Mouse (Mus musculus): ENCODE data around the gene Mtcl1. TPM values are rescaled to one million over a fixed set of nuclear protein-coding genes. Genes with fewer than 3 reads are reported as not detected.

The Mtcl1 gene
- 40.0 and 47.3 TPM in 2 replicates for polyA plus RNA-seq (2014; fragmentation: Nextera tagmentation; extraction: Ambion mirVana)

DNA sequence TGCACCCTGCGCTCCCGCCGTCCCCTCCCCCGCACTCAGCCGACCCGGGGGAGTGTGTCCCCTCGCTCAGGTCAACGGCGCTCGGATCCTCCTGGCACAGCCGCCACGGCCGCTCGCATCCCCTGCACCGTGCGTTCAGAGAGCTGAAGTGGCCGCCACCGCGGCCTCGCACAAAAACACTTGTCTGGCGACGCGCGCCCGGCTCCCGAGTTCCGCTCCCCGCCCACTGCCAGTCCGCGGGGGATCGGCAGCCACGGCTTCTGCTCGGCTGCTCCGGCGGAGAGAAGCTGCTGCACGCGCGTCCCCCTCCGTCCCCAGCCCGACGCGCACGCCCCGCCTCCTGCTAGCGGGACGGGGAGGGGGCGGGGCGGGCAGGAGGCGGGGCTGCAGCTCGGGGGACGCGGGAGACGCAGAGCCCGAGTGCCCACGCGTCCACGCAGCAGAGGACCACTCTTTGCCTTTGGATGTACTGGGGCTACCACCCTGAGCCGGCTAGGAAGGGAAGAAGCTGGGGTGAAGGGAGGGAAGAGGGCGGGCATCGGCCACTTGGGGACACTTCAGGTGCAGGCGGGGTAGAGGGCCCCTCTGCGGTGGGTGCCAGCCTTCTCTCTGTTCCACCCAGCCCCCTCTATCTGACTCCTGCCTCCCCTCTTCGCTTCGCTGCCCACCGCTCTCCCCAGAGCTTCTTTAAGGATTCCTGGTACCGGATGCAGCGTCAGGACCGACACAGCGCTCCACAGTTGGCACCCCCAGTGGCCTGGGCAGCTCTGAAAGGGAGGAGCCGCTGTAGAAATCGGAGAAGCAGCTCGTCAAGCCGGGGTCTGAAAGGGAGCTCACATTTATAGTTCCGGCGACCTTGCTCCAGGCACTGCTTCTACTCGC lies at the start of gene Mtcl1:
Gene Mtcl1, minus strand, starts transcription at position 291 of the 882 bp plus-strand sequence.
- ATAC-seq (replicated peaks; ENCODE audit: low FRiP score) (peak; percentile 87), DNase-seq (ENCODE audit: low spot score) (peak; percentile 94)
- H3K4me2 ChIP-seq (ENCODE audit: low read depth, low read length, severe bottlenecking) = peak within 1 kb of the TSS; percentile 84
- peak within 1 kb of the TSS; percentile 93 for H3K4me3 ChIP-seq (ENCODE audit: low read depth, low read length)
- H3K4me1 ChIP-seq (replicated peaks; ENCODE audit: control insufficient read depth, insufficient read depth, low read length) = peaks cover 20% of the 10 kb centered on the region
- WGBS = under 1% methylated on average over 69 of the region's 76 CpGs
- peaks cover 6% of the 10 kb centered on the region; the same call in 1 of the 2 replicates for H3K27me3 ChIP-seq (ENCODE audit: control insufficient read depth, insufficient read depth, low read length)
- H3K9ac ChIP-seq (ENCODE audit: low read length) = peak within 1 kb of the TSS; percentile 94
- peak within 1 kb of the TSS; percentile 87 for H3K27ac ChIP-seq (ENCODE audit: low read depth, low read length)
- H3K36me3 ChIP-seq (ENCODE audit: control insufficient read depth, insufficient read depth, low read length) = no peaks in the 10 kb centered on the region
- H3K9me3 ChIP-seq (ENCODE audit: control insufficient read depth, low read length) = no peaks in the 10 kb centered on the region

DNA sequence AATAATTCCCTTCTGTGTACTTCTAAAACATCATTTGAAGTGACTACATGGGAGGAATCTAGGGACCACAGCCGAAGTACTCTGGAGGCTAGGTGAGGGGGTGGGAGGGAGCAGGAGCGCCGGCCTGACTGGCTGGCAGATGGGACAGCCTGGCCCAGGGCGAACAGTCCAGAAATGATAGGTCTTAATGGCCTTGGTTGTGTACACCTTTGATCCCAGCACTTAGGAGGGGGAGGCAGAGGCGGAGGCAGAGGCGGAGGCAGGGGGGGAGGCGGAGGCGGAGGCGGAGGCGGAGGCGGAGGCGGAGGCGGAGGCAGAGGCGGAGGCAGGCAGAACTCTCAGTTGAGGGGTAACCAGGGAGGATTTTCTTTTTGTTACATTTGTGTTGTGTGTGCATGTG lies 49.0 kb upstream of the Mtcl1 start:
- peaks cover 2% of the 10 kb centered on the region; the same call in 1 of the 2 replicates for H3K36me3 ChIP-seq (ENCODE audit: control insufficient read depth, insufficient read depth, low read length)

DNA sequence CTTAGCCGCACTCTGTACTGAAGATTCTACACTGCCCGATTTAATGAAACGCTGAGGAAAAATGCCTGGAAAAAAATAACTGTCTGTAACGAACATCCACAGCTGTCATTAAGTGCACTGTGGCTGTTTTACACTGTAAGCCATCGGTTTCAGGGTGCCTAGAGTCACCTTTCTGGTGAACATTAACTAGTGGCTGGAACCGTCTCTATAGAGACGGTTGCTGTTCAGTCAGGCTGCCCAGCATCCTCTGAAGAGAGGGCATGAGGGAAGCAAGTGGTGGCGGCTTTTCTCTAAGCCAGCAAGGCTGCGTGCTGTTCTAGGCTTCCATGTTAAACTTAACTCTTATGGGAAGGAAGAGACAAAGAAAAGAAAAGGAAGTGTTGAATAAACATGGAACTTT lies 47.0 kb upstream of the Mtcl1 start:
- DNase-seq (ENCODE audit: low spot score) = no peak
- no peaks in the 10 kb centered on the region for H3K27me3 ChIP-seq (ENCODE audit: control insufficient read depth, insufficient read depth, low read length)
- H3K9me3 ChIP-seq (ENCODE audit: control insufficient read depth, low read length) = no peaks in the 10 kb centered on the region

More for the DNA sequence above, 49.0 kb upstream of the Mtcl1 start:
- Histone ChIP-seq H3K27ac (ENCODE audit: low read depth, low read length) (no peak overlapping the region), H3K9me3 (ENCODE audit: control insufficient read depth, low read length) (no peaks in the 10 kb centered on the region), H3K9ac (ENCODE audit: low read length) (no peak overlapping the region), H3K4me3 (ENCODE audit: low read depth, low read length) (no peak overlapping the region), H3K4me1 (replicated peaks; ENCODE audit: control insufficient read depth, insufficient read depth, low read length) (no peaks in the 10 kb centered on the region), H3K4me2 (ENCODE audit: low read depth, low read length, severe bottlenecking) (no peak overlapping the region), H3K27me3 (ENCODE audit: control insufficient read depth, insufficient read depth, low read length) (no peaks in the 10 kb centered on the region)
- DNase-seq (ENCODE audit: low spot score) = no peak
- no peak for ATAC-seq (replicated peaks; ENCODE audit: low FRiP score)
- WGBS = 94% methylated on average over 14 of the region's 14 CpGs

DNA sequence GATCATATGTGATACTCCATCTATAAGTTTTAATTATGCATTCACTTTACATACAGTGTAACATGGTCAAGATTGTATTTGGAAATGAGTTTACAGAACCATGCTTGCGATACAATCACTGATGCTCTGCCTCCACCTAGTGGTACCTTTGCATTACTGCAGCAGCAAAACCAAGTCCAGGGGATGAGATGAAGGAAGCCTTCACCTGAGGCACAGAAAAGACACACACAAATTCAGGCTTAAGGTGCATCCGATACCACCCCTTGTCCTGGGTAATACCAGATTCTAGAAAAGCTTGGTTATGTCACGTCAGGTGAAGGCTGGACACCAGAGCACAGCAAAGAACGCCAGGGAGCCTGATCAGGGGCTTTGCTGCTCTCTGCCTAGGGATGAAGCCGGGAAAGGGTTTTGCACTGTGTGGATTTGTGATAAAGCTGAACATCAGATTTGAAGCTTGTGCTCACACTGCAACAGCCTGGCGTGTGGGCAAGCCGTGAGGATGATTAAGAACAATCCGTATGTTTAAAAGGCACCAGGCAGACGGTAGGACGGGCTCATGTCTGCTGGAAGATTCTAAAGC lies 40.6 kb upstream of the Mtcl1 start:
- ATAC-seq (replicated peaks; ENCODE audit: low FRiP score) (peak; percentile 55; the same call in 1 of the 2 replicates), DNase-seq (ENCODE audit: low spot score) (peak; percentile 65)
- no peaks in the 10 kb centered on the region for H3K9me3 ChIP-seq (ENCODE audit: control insufficient read depth, low read length)
- no peak overlapping the region for H3K4me3 ChIP-seq (ENCODE audit: low read depth, low read length)
- peaks cover 2% of the 10 kb centered on the region; the same call in 1 of the 2 replicates for H3K36me3 ChIP-seq (ENCODE audit: control insufficient read depth, insufficient read depth, low read length)
- no peaks in the 10 kb centered on the region for H3K27me3 ChIP-seq (ENCODE audit: control insufficient read depth, insufficient read depth, low read length)
- WGBS = 45% methylated on average over 10 of the region's 10 CpGs
- no peak overlapping the region for H3K4me2 ChIP-seq (ENCODE audit: low read depth, low read length, severe bottlenecking)
- no peaks in the 10 kb centered on the region for H3K4me1 ChIP-seq (replicated peaks; ENCODE audit: control insufficient read depth, insufficient read depth, low read length)
- no peak overlapping the region for H3K9ac ChIP-seq (ENCODE audit: low read length)
- H3K27ac ChIP-seq (ENCODE audit: low read depth, low read length) = no peak overlapping the region

More for the DNA sequence above, 47.0 kb upstream of the Mtcl1 start:
- Histone ChIP-seq H3K4me2 (ENCODE audit: low read depth, low read length, severe bottlenecking) (no peak overlapping the region), H3K9ac (ENCODE audit: low read length) (no peak overlapping the region), H3K36me3 (ENCODE audit: control insufficient read depth, insufficient read depth, low read length) (peaks cover 2% of the 10 kb centered on the region; the same call in 1 of the 2 replicates), H3K4me3 (ENCODE audit: low read depth, low read length) (no peak overlapping the region), H3K27ac (ENCODE audit: low read depth, low read length) (no peak overlapping the region), H3K4me1 (replicated peaks; ENCODE audit: control insufficient read depth, insufficient read depth, low read length) (no peaks in the 10 kb centered on the region)
- WGBS = 95% methylated on average over 9 of the region's 9 CpGs
- ATAC-seq (replicated peaks; ENCODE audit: low FRiP score) = no peak

DNA sequence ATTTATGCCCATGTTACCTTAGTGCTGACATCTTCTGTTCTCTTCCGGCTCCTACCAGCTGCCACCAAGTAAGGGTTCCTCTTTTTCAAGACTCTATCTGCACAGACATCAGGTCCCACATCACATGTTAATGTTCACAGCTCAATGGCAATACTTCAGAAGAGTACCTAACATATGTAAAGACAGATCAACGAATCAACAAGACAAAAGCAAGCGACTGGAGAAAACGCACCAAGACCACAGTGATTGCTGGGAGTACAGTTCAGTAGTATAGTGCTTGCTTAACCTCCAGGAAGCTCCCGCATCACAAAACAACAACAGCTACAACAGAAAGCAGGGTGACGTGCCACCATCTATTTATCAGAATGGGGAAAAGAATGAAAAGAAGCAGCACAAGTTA lies 37.0 kb upstream of the Mtcl1 start:
- Histone ChIP-seq H3K27ac (ENCODE audit: low read depth, low read length) (no peak overlapping the region), H3K4me3 (ENCODE audit: low read depth, low read length) (no peak overlapping the region)

DNA sequence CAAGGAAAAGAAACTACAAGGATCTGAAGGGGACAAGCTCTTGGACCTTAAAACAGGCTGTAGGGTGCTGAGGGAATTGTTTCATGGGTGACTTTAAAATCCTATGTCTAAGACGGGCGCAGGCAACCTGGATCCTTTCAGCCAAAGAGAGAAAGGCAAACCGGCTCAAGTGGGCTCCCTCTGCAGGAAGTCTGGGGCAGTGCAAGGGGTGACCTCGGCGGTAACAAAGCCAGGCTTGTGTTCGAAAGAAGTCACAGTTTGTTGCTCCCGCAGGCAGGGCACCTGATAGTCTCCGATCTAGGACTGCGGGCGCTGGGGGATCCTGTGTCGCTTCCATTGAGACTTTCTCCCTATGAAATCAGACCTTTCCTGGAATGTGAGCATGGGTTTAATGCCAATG lies 36.2 kb upstream of the Mtcl1 start:
- H3K36me3 ChIP-seq (ENCODE audit: control insufficient read depth, insufficient read depth, low read length) = no peaks in the 10 kb centered on the region
- H3K4me2 ChIP-seq (ENCODE audit: low read depth, low read length, severe bottlenecking) = no peak overlapping the region
- H3K9me3 ChIP-seq (ENCODE audit: control insufficient read depth, low read length) = no peaks in the 10 kb centered on the region
- H3K4me3 ChIP-seq (ENCODE audit: low read depth, low read length) = no peak overlapping the region
- H3K4me1 ChIP-seq (replicated peaks; ENCODE audit: control insufficient read depth, insufficient read depth, low read length) = peaks cover 6% of the 10 kb centered on the region
- no peaks in the 10 kb centered on the region; the same call in 1 of the 2 replicates for H3K27me3 ChIP-seq (ENCODE audit: control insufficient read depth, insufficient read depth, low read length)
- no peak overlapping the region for H3K27ac ChIP-seq (ENCODE audit: low read depth, low read length)
- DNase-seq (ENCODE audit: low spot score) (peak; percentile 89), ATAC-seq (replicated peaks; ENCODE audit: low FRiP score) (peak; percentile 29; the same call in 1 of the 2 replicates)
- peak overlapping the region; percentile 32 for H3K9ac ChIP-seq (ENCODE audit: low read length)
- 6% methylated on average over 11 of the region's 11 CpGs for WGBS

More for the DNA sequence above, 37.0 kb upstream of the Mtcl1 start:
- H3K9ac ChIP-seq (ENCODE audit: low read length) = no peak overlapping the region
- H3K9me3 ChIP-seq (ENCODE audit: control insufficient read depth, low read length) = no peaks in the 10 kb centered on the region
- DNase-seq (ENCODE audit: low spot score) = no peak
- ATAC-seq (replicated peaks; ENCODE audit: low FRiP score) = no peak
- no peaks in the 10 kb centered on the region for H3K4me1 ChIP-seq (replicated peaks; ENCODE audit: control insufficient read depth, insufficient read depth, low read length)
- 90% methylated on average over 6 of the region's 6 CpGs for WGBS
- H3K27me3 ChIP-seq (ENCODE audit: control insufficient read depth, insufficient read depth, low read length) = no peaks in the 10 kb centered on the region
- H3K4me2 ChIP-seq (ENCODE audit: low read depth, low read length, severe bottlenecking) = no peak overlapping the region
- no peaks in the 10 kb centered on the region for H3K36me3 ChIP-seq (ENCODE audit: control insufficient read depth, insufficient read depth, low read length)

DNA sequence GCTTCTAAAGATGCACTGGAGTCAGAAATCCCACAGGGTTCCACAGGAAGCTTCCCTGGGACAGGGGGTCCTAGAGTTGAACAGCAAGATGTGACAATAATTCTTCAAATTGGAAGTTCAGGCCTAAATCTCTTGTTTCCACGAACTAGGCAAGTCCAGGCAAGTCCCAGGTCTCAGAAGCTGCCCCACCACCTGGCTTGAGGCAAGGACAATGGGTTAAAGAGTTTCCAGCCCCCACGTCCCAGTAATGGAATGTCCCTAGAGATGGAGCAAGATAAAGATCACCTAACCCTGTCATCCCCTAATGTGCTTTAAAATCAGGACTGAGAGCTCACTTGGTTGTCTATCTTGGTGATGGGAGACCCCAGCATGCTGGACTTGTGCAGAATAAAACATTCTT lies 35.4 kb upstream of the Mtcl1 start:
- Histone ChIP-seq H3K9ac (ENCODE audit: low read length) (no peak overlapping the region), H3K36me3 (ENCODE audit: control insufficient read depth, insufficient read depth, low read length) (no peaks in the 10 kb centered on the region), H3K27ac (ENCODE audit: low read depth, low read length) (no peak overlapping the region), H3K27me3 (ENCODE audit: control insufficient read depth, insufficient read depth, low read length) (no peaks in the 10 kb centered on the region; the same call in 1 of the 2 replicates), H3K4me2 (ENCODE audit: low read depth, low read length, severe bottlenecking) (no peak overlapping the region), H3K9me3 (ENCODE audit: control insufficient read depth, low read length) (no peaks in the 10 kb centered on the region), H3K4me3 (ENCODE audit: low read depth, low read length) (no peak overlapping the region), H3K4me1 (replicated peaks; ENCODE audit: control insufficient read depth, insufficient read depth, low read length) (peaks cover 13% of the 10 kb centered on the region)
- DNase-seq (ENCODE audit: low spot score) (no peak), ATAC-seq (replicated peaks; ENCODE audit: low FRiP score) (no peak)
- 62% methylated on average over 2 of the region's 2 CpGs for WGBS

DNA sequence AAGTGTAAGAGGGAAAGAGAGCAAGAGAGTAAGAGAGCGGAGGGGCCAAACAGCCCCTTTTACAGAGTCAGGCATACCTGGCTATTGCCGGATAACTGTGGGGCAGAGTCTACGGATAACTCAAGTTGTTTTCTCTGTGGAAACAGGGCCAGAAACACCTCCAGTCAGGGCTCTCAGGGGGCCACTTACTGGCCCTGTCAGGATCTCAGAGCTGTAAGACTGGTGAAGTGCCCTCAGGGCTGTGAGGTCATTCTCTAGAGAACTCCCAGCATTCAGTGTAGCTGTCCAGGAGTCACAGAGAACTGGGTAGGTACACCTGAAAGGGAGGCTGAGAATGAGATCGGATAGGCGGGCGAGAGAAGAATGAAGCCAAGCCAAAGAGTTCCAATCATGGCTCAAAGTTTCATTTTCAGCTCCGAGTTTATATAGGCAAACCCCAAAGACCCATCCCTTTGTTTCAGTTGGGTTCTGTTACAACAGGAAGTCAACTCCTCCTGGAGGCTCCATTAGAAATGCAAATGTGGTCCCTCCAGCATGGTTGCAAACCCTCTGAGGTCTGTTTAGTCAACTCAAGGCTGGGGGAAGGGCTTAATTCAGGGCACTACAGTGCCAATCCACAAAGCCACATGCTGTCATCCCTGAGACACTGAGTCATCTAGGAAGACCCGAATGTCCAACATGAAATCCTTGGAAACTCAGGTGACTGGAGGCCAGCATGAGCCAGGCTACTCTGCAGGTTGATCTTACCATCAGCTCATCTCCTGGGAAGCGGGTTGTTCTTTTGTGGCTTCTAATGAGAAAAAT lies 34.3 kb upstream of the Mtcl1 start:
- Histone ChIP-seq H3K9me3 (ENCODE audit: control insufficient read depth, low read length) (no peaks in the 10 kb centered on the region), H3K9ac (ENCODE audit: low read length) (no peak overlapping the region), H3K4me1 (replicated peaks; ENCODE audit: control insufficient read depth, insufficient read depth, low read length) (peaks cover 18% of the 10 kb centered on the region), H3K36me3 (ENCODE audit: control insufficient read depth, insufficient read depth, low read length) (no peaks in the 10 kb centered on the region), H3K27me3 (ENCODE audit: control insufficient read depth, insufficient read depth, low read length) (no peaks in the 10 kb centered on the region; the same call in 1 of the 2 replicates), H3K4me3 (ENCODE audit: low read depth, low read length) (no peak overlapping the region), H3K27ac (ENCODE audit: low read depth, low read length) (no peak overlapping the region), H3K4me2 (ENCODE audit: low read depth, low read length, severe bottlenecking) (no peak overlapping the region)
- 70% methylated on average over 9 of the region's 9 CpGs for WGBS
- DNase-seq (ENCODE audit: low spot score) (no peak), ATAC-seq (replicated peaks; ENCODE audit: low FRiP score) (no peak)

All from forebrain, embryonic 11.5 days (tissue).